8 mouse cellular contexts compared by ENCODE assay signal in genomic region chr15:27681419-27682187, GRCm38 (mm10). TPM values are rescaled to one million over a fixed set of nuclear protein-coding genes. Genes with fewer than 3 reads are reported as not detected.
DNase-seq lines count a peak whose midpoint lies in the region; ATAC-seq and TF ChIP-seq lines count a peak whose summit lies in the region.

Otulinl (minus strand) TSS chr15:27681579.

- H3K9ac ChIP-seq in embryonic facial prominence, embryonic 15.5 days: peak within 1 kb of the TSS; percentile 62
- H3K9ac ChIP-seq in limb, embryonic 13.5 days: peak within 1 kb of the TSS; percentile 77
- peak within 1 kb of the TSS; percentile 65 for H3K9ac ChIP-seq in midbrain, embryonic 15.5 days

- no peaks in the 10 kb centered on the region for H3K9me3 ChIP-seq in embryonic facial prominence, embryonic 15.5 days (replicated peaks)
- H3K9me3 ChIP-seq in limb, embryonic 13.5 days: no peaks in the 10 kb centered on the region
- H3K9me3 ChIP-seq in midbrain, embryonic 15.5 days: no peaks in the 10 kb centered on the region

- TF ChIP-seq CTCF in bone marrow macrophage, adult 2 months (IDR thresholded peaks at IDR 0.05; ENCODE audit: low read depth, low read length): no peak

- ATAC-seq in embryonic facial prominence, embryonic 15.5 days (ENCODE audit: insufficient number of reproducible peaks, low FRiP score, low TSS enrichment, low read depth): peak; percentile 99
- peak; percentile 100 for ATAC-seq in limb, embryonic 13.5 days (ENCODE audit: low FRiP score, low read depth)
- peak; percentile 100 for ATAC-seq in midbrain, embryonic 15.5 days (replicated peaks)

- H3K27me3 ChIP-seq in embryonic facial prominence, embryonic 15.5 days: no peaks in the 10 kb centered on the region
- H3K27me3 ChIP-seq in limb, embryonic 13.5 days: 0 out of 2 replicates have a peak, but pooled peaks cover 3% of the 10 kb centered on the region
- H3K27me3 ChIP-seq in midbrain, embryonic 15.5 days (replicated peaks): 0 out of 2 replicates have a peak, but pooled peaks cover 4% of the 10 kb centered on the region

- no peaks in the 10 kb centered on the region for H3K36me3 ChIP-seq in embryonic facial prominence, embryonic 15.5 days
- no peaks in the 10 kb centered on the region for H3K36me3 ChIP-seq in limb, embryonic 13.5 days
- H3K36me3 ChIP-seq in midbrain, embryonic 15.5 days (replicated peaks): no peaks in the 10 kb centered on the region

- peaks cover 33% of the 10 kb centered on the region for H3K4me1 ChIP-seq in bone marrow macrophage, adult 2 months (ENCODE audit: control insufficient read depth, insufficient read depth, low read length)
- H3K4me1 ChIP-seq in embryonic facial prominence, embryonic 15.5 days: peaks cover 5% of the 10 kb centered on the region; the same call in 1 of the 2 replicates
- H3K4me1 ChIP-seq in limb, embryonic 13.5 days: peaks cover 13% of the 10 kb centered on the region
- peaks cover 15% of the 10 kb centered on the region for H3K4me1 ChIP-seq in midbrain, embryonic 15.5 days

- peak within 1 kb of the TSS; percentile 81 for H3K27ac ChIP-seq in bone marrow macrophage, adult 2 months (ENCODE audit: insufficient read depth, low read depth, low read length)
- peak within 1 kb of the TSS; percentile 76 for H3K27ac ChIP-seq in embryonic facial prominence, embryonic 15.5 days (replicated peaks)
- no peak within 1 kb of the TSS for H3K27ac ChIP-seq in limb, embryonic 13.5 days
- peak within 1 kb of the TSS; percentile 35; the same call in 1 of the 2 replicates for H3K27ac ChIP-seq in midbrain, embryonic 15.5 days

- under 1% methylated on average over 57 of the region's 59 CpGs for WGBS in embryonic facial prominence, embryonic 15.5 days
- WGBS in limb, embryonic 13.5 days: 2% methylated on average over 59 of the region's 59 CpGs
- WGBS in midbrain, embryonic 15.5 days: under 1% methylated on average over 59 of the region's 59 CpGs

- 0 out of 2 replicates have a peak, but pooled peaks have one; percentile 22 for TF ChIP-seq POLR2A in bone marrow macrophage, adult 2 months (IDR thresholded peaks at IDR 0.05; ENCODE audit: borderline replicate concordance, low read depth, low read length)

- peak within 1 kb of the TSS; percentile 73 for H3K4me3 ChIP-seq in bone marrow macrophage, adult 2 months (ENCODE audit: insufficient read depth, low read length)
- H3K4me3 ChIP-seq in embryonic facial prominence, embryonic 15.5 days (replicated peaks): peak within 1 kb of the TSS; percentile 71
- peak within 1 kb of the TSS; percentile 67 for H3K4me3 ChIP-seq in limb, embryonic 13.5 days
- H3K4me3 ChIP-seq in midbrain, embryonic 15.5 days: peak within 1 kb of the TSS; percentile 83

- peak; percentile 91 for DNase-seq in 3134 (ENCODE audit: extremely low read depth, insufficient read length, low spot score)
- DNase-seq in heart, adult 9 months (ENCODE audit: low spot score in 2 of 2): peak; percentile 90 to 93
- DNase-seq in kidney, adult 9 months: peak; percentile 93
- peak; percentile 92 to 98 for DNase-seq in spleen, adult 18-20 months

- peak within 1 kb of the TSS; percentile 86 for H3K4me2 ChIP-seq in embryonic facial prominence, embryonic 15.5 days (replicated peaks)
- H3K4me2 ChIP-seq in limb, embryonic 13.5 days (replicated peaks): peak within 1 kb of the TSS; percentile 88
- peak within 1 kb of the TSS; percentile 93 for H3K4me2 ChIP-seq in midbrain, embryonic 15.5 days

RNA-seq across cellular contexts. Expression of gene Otulinl, which starts in this region (rescaled TPM):
- 256 and 264 TPM in 2 replicates for polyA plus RNA-seq in bone marrow macrophage, adult 2 months (2012; ENCODE audit: insufficient read depth, insufficient read length, missing spikeins)
- polyA plus RNA-seq in embryonic facial prominence, embryonic 15.5 days (2015; fragmentation: Nextera tagmentation; extraction: Ambion mirVana): 27.5 and 32.0 TPM in 2 replicates
- polyA plus RNA-seq in limb, embryonic 13.5 days (2015; fragmentation: Nextera tagmentation; extraction: Ambion mirVana): 14.8 and 17.2 TPM in 2 replicates
- polyA plus RNA-seq in midbrain, embryonic 15.5 days (2015; fragmentation: Nextera tagmentation; extraction: Ambion mirVana): 9.7 and 13.3 TPM in 2 replicates
